Mouse (Mus musculus): ENCODE data around the gene Cd93. TPM values are rescaled to one million over a fixed set of nuclear protein-coding genes. Genes with fewer than 3 reads are reported as not detected.

Gene Cd93
- polyA plus RNA-seq, 1 experiment = 0.12 TPM

DNA sequence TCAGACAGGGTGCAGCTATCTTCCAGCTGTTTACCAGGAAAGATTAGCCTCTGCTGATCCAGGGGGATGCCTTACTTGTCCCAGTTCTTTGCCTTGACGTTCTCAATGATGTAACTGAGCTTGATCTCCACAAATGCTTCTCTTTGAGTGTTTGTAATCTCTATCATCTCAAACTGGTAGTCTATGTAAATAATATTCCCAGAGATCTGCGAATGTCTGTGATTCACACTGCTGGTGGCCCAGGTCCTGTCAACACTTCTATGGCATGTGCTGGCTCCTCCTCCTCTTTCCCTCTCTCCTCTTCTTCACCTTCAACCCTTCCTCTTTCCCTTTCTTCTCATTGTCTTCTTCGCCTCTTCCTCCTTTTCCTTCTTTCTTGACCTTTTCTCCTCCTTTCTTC is 24.2 kb downstream of the Cd93 start:
- Histone ChIP-seq H3K79me2 (ENCODE audit: control insufficient read depth, insufficient read depth) (no peaks in the 10 kb centered on the region), H3K4me2 (ENCODE audit: low read depth) (no peak overlapping the region), H3K4me3 (no peak overlapping the region), H3K36me3 (ENCODE audit: control insufficient read depth, insufficient read depth) (no peaks in the 10 kb centered on the region), H3ac (ENCODE audit: control insufficient read depth, insufficient read length) (no peak overlapping the region), H3K27me3 (ENCODE audit: control insufficient read depth, insufficient read depth, insufficient read length) (no peaks in the 10 kb centered on the region)
- TF ChIP-seq POLR2A (IDR thresholded peaks at IDR 0.05; ENCODE audit: insufficient read length, low read depth) = no peak
- no peak for TF ChIP-seq TCF3 (IDR thresholded peaks at IDR 0.05; ENCODE audit: insufficient read length, low read depth)
- no peak for TF ChIP-seq USF1 (IDR thresholded peaks at IDR 0.05; ENCODE audit: low read depth)
- no peak for TF ChIP-seq E2F4 (IDR thresholded peaks at IDR 0.05; ENCODE audit: insufficient read depth)
- no peak for TF ChIP-seq MAX (IDR thresholded peaks at IDR 0.05; ENCODE audit: low read depth)
- no peak for TF ChIP-seq MYOD1 (IDR thresholded peaks at IDR 0.05; ENCODE audit: control insufficient read depth in 1 of 3, insufficient read length in 2 of 3, low read depth in 2 of 3)
- TF ChIP-seq MYOG (IDR thresholded peaks at IDR 0.05; ENCODE audit: control insufficient read depth in 1 of 3, insufficient read depth in 1 of 3, insufficient read length in 2 of 3, low read depth in 2 of 3) = no peak
- TF ChIP-seq REST (IDR thresholded peaks at IDR 0.05; ENCODE audit: insufficient read depth, insufficient read length) = no peak
- no peak for TF ChIP-seq TCF12 (IDR thresholded peaks at IDR 0.05; ENCODE audit: insufficient read depth, poor library complexity, severe bottlenecking)
- no peak for TF ChIP-seq SRF (IDR thresholded peaks at IDR 0.05; ENCODE audit: control insufficient read depth, insufficient read length, low read depth)
- no peak for TF ChIP-seq CEBPB (IDR thresholded peaks at IDR 0.05; ENCODE audit: insufficient read depth, poor library complexity, severe bottlenecking)
- TF ChIP-seq POLR2AphosphoS2 (IDR thresholded peaks at IDR 0.05; ENCODE audit: insufficient read length, low read depth) = no peak

DNA sequence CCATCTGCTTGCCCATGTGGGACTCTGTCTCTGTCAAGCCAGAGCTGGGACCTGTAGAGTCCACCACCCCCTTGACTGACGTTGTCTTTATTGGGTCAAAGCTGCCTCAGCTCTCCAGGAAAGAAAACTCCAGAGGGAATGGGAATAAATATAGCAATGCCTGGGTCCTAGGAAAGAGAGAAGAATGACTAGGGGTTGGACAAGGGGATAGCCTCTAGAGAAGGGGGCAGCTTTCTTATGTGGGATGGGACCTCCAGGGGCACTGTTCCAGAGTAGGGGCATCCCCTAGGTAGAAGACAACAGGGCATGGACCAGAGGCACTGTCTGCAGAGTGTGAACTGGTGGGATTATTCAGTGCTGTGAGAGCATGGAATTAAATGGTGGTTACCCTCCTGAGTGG is 33.5 kb downstream of the Cd93 start:
- Histone ChIP-seq H3K36me3 (ENCODE audit: control insufficient read depth, insufficient read depth) (no peaks in the 10 kb centered on the region), H3K27me3 (ENCODE audit: control insufficient read depth, insufficient read depth, insufficient read length) (no peaks in the 10 kb centered on the region), H3K4me3 (no peak overlapping the region), H3K4me2 (ENCODE audit: low read depth) (no peak overlapping the region), H3ac (ENCODE audit: control insufficient read depth, insufficient read length) (no peak overlapping the region), H3K79me2 (ENCODE audit: control insufficient read depth, insufficient read depth) (no peaks in the 10 kb centered on the region)
- TF ChIP-seq MAX (IDR thresholded peaks at IDR 0.05; ENCODE audit: low read depth) (no peak), TCF3 (IDR thresholded peaks at IDR 0.05; ENCODE audit: insufficient read length, low read depth) (no peak), CEBPB (IDR thresholded peaks at IDR 0.05; ENCODE audit: insufficient read depth, poor library complexity, severe bottlenecking) (no peak), USF1 (IDR thresholded peaks at IDR 0.05; ENCODE audit: low read depth) (no peak), MYOG (IDR thresholded peaks at IDR 0.05; ENCODE audit: control insufficient read depth in 1 of 3, insufficient read depth in 1 of 3, insufficient read length in 2 of 3, low read depth in 2 of 3) (no peak), POLR2AphosphoS2 (IDR thresholded peaks at IDR 0.05; ENCODE audit: insufficient read length, low read depth) (no peak), MYOD1 (IDR thresholded peaks at IDR 0.05; ENCODE audit: control insufficient read depth in 1 of 3, insufficient read length in 2 of 3, low read depth in 2 of 3) (no peak), POLR2A (IDR thresholded peaks at IDR 0.05; ENCODE audit: insufficient read length, low read depth) (no peak), REST (IDR thresholded peaks at IDR 0.05; ENCODE audit: insufficient read depth, insufficient read length) (no peak), E2F4 (IDR thresholded peaks at IDR 0.05; ENCODE audit: insufficient read depth) (no peak), SRF (IDR thresholded peaks at IDR 0.05; ENCODE audit: control insufficient read depth, insufficient read length, low read depth) (no peak), TCF12 (IDR thresholded peaks at IDR 0.05; ENCODE audit: insufficient read depth, poor library complexity, severe bottlenecking) (no peak)

DNA sequence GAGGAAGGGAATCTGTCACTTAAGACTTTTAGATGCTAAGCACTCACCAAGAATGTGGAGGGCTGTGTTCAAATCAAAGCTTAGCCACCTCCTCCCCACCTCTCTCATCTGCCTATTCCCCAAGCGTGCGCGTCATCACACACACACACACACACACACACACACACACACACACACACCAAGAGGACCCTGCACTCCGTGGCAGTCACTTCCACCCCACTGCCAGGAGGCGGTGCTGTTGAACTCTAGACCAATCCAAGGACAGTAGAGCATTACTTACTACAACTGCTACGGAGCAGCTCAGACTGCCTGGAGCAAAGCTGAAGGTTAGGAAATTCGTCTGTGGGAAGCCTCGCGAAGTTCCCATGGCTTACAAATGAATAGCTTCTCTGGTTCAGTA is 34.2 kb downstream of the Cd93 start:
- no peak overlapping the region for H3ac ChIP-seq (ENCODE audit: control insufficient read depth, insufficient read length)
- peak overlapping the region; percentile 97 for H3K4me2 ChIP-seq (ENCODE audit: low read depth)
- H3K27me3 ChIP-seq (ENCODE audit: control insufficient read depth, insufficient read depth, insufficient read length) = no peaks in the 10 kb centered on the region
- H3K36me3 ChIP-seq (ENCODE audit: control insufficient read depth, insufficient read depth) = no peaks in the 10 kb centered on the region
- TF ChIP-seq MYOD1 (IDR thresholded peaks at IDR 0.05; ENCODE audit: control insufficient read depth in 1 of 3, insufficient read length in 2 of 3, low read depth in 2 of 3) (peak in 1 of 3 experiments; percentile 44), SRF (IDR thresholded peaks at IDR 0.05; ENCODE audit: control insufficient read depth, insufficient read length, low read depth) (no peak)
- peak overlapping the region; percentile 35 for H3K4me3 ChIP-seq
- H3K79me2 ChIP-seq (ENCODE audit: control insufficient read depth, insufficient read depth) = no peaks in the 10 kb centered on the region

GRCm38 (mm10) chr2:148408761-148409120 is 34.6 kb downstream of the Cd93 start:
- Histone ChIP-seq H3K4me2 (ENCODE audit: low read depth) (peak overlapping the region; percentile 97), H3K4me3 (peak overlapping the region; percentile 35), H3K36me3 (ENCODE audit: control insufficient read depth, insufficient read depth) (no peaks in the 10 kb centered on the region), H3ac (ENCODE audit: control insufficient read depth, insufficient read length) (no peak overlapping the region), H3K79me2 (ENCODE audit: control insufficient read depth, insufficient read depth) (no peaks in the 10 kb centered on the region), H3K27me3 (ENCODE audit: control insufficient read depth, insufficient read depth, insufficient read length) (no peaks in the 10 kb centered on the region)
- TF ChIP-seq REST (IDR thresholded peaks at IDR 0.05; ENCODE audit: insufficient read depth, insufficient read length) (no peak), POLR2AphosphoS2 (IDR thresholded peaks at IDR 0.05; ENCODE audit: insufficient read length, low read depth) (no peak), SRF (IDR thresholded peaks at IDR 0.05; ENCODE audit: control insufficient read depth, insufficient read length, low read depth) (no peak), MAX (IDR thresholded peaks at IDR 0.05; ENCODE audit: low read depth) (no peak), TCF12 (IDR thresholded peaks at IDR 0.05; ENCODE audit: insufficient read depth, poor library complexity, severe bottlenecking) (no peak), TCF3 (IDR thresholded peaks at IDR 0.05; ENCODE audit: insufficient read length, low read depth) (no peak), CEBPB (IDR thresholded peaks at IDR 0.05; ENCODE audit: insufficient read depth, poor library complexity, severe bottlenecking) (no peak), POLR2A (IDR thresholded peaks at IDR 0.05; ENCODE audit: insufficient read length, low read depth) (no peak), USF1 (IDR thresholded peaks at IDR 0.05; ENCODE audit: low read depth) (no peak), E2F4 (IDR thresholded peaks at IDR 0.05; ENCODE audit: insufficient read depth) (no peak), MYOD1 (IDR thresholded peaks at IDR 0.05; ENCODE audit: control insufficient read depth in 1 of 3, insufficient read length in 2 of 3, low read depth in 2 of 3) (no peak), MYOG (IDR thresholded peaks at IDR 0.05; ENCODE audit: control insufficient read depth in 1 of 3, insufficient read depth in 1 of 3, insufficient read length in 2 of 3, low read depth in 2 of 3) (no peak)

All from myocyte (in vitro differentiated cells).